Mouse (Mus musculus) liver, embryonic 14.5 days (tissue): ENCODE data around the gene Stard3.

Experiments
- CTCF ChIP-seq: IDR thresholded peaks from 2 replicates; pipeline ENCODE4 v1.5.1; 2016; ENCODE audit warnings: antibody characterized with exemption, low read depth, control low read depth
- EP300 ChIP-seq: IDR thresholded peaks from 2 replicates; pipeline ENCODE4 v1.6.1; 2016; ENCODE audit warnings: antibody characterized with exemption, low read depth

DNA sequence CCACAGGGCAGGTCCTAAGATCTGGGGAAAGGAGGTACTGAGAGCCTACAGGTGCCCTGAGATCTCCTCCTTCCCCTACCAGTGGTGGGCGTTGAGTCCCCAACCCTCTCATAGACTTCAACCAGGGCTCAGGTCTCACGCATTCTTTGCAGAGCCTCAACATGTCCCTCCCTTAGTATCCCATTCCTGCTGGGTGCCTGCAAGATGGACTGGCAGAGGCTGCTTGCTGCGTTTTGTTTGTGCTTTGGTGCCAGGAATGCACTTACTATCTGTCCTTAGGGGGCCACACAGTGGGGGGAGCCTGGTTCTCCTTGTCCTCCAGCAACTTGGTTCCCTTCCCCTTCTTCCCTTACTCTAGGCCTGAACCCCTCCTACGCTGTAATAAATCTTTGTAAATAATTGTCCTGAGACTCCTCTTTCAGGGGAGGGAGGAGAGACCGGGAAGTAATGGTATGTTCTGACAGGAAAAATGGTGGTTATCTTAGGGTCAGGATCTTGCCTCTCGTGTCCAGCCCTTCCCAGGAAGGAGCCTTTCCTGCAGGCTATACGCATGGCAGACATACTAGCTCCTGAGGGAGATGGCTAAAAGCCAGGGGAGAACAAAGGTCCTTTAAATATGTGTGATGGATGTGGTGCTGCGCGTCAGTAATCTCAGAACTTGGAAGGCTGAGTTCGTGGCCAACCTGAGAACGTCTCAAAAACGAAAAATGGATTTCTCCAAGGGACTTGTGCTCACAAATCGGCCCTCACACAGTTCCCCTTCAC lies 590 bp upstream of the Stard3 start:
- TF ChIP-seq CTCF (no peak), EP300 (no peak)
